Mouse (Mus musculus) bone marrow macrophage, adult 2 months (primary cell): ENCODE measurements around the gene Ahcyl1.

Experiments used
- CTCF ChIP-seq: IDR thresholded peaks from 2 replicates; pipeline ENCODE4 v1.5.1; 2012; ENCODE audit warnings: low read depth, mild to moderate bottlenecking, low read length, moderate library complexity
- POLR2A ChIP-seq: IDR thresholded peaks from 2 replicates; pipeline ENCODE4 v1.6.1; 2012; ENCODE audit warnings: mild to moderate bottlenecking, low read depth, low read length, borderline replicate concordance

GRCm38 (mm10) chr3:107700625-107701024 is 4.3 kb upstream of the Ahcyl1 start:
- TF ChIP-seq POLR2A (no peak), CTCF (no peak)
